Comparison of ENCODE assay signal across 31 mouse cellular contexts in genomic region chr11:44770989-44771564, GRCm38 (mm10).
DNase-seq lines count a peak whose midpoint lies in the region; ATAC-seq lines count a peak whose summit lies in the region.
"Had no signal": no experiment of that assay in that cellular context is flagged by ENCODE, and none has a peak within 500 bp of the region (broad histone marks: within the 10 kb centered on the region; RNA-seq: fewer than 3 reads in every experiment).

No protein-coding gene starts in this region.

- 39% methylated on average over 11 of the region's 11 CpGs for WGBS in heart, embryonic 12.5 days
- WGBS in hindbrain, embryonic 13.5 days: 85% methylated on average over 11 of the region's 11 CpGs
- WGBS in hindbrain, embryonic 14.5 days: 83% methylated on average over 11 of the region's 11 CpGs
- WGBS in neural tube, embryonic 13.5 days: 72% methylated on average over 11 of the region's 11 CpGs
- 79% methylated on average over 11 of the region's 11 CpGs for WGBS in neural tube, embryonic 15.5 days

- H3K4me1 ChIP-seq in heart, embryonic 12.5 days (replicated peaks): peaks cover 11% of the 10 kb centered on the region
- peaks cover 47% of the 10 kb centered on the region for H3K4me1 ChIP-seq in hindbrain, embryonic 13.5 days (replicated peaks)
- H3K4me1 ChIP-seq in hindbrain, embryonic 14.5 days (replicated peaks; ENCODE audit: control insufficient read depth, insufficient read depth, low read length): peaks cover 29% of the 10 kb centered on the region
- H3K4me1 ChIP-seq in neural tube, embryonic 13.5 days (replicated peaks): peaks cover 63% of the 10 kb centered on the region
- peaks cover 30% of the 10 kb centered on the region for H3K4me1 ChIP-seq in neural tube, embryonic 15.5 days
- H3K4me1 ChIP-seq: embryonic facial prominence, embryonic 13.5 days; intestine, embryonic 15.5 days had no signal

- no peak for ATAC-seq in heart, embryonic 12.5 days (ENCODE audit: insufficient number of reproducible peaks, low FRiP score)
- ATAC-seq in hindbrain, embryonic 13.5 days (ENCODE audit: low FRiP score): no peak
- ATAC-seq in hindbrain, embryonic 14.5 days (ENCODE audit: low FRiP score): no peak
- ATAC-seq in neural tube, embryonic 13.5 days (ENCODE audit: low read depth): no peak
- ATAC-seq in neural tube, embryonic 15.5 days (ENCODE audit: low FRiP score): no peak
- ATAC-seq: forebrain, embryonic 16.5 days; hindbrain, postnatal 0 days; intestine, embryonic 15.5 days had no signal

- no peak overlapping the region for H3K4me3 ChIP-seq in heart, embryonic 12.5 days
- no peak overlapping the region for H3K4me3 ChIP-seq in hindbrain, embryonic 13.5 days
- no peak overlapping the region for H3K4me3 ChIP-seq in hindbrain, embryonic 14.5 days (replicated peaks; ENCODE audit: low read length)
- H3K4me3 ChIP-seq in neural tube, embryonic 13.5 days: no peak overlapping the region
- no peak overlapping the region for H3K4me3 ChIP-seq in neural tube, embryonic 15.5 days (replicated peaks)
- H3K4me3 ChIP-seq: embryonic facial prominence, embryonic 13.5 days; erythroblast, embryonic 14.5 days; gastrocnemius, adult 2 months; intestine, embryonic 15.5 days; layer of hippocampus, adult 2 months; limb, embryonic 15.5 days had no signal

- H3K27me3 ChIP-seq in heart, embryonic 12.5 days (replicated peaks): no peaks in the 10 kb centered on the region
- H3K27me3 ChIP-seq in hindbrain, embryonic 13.5 days: no peaks in the 10 kb centered on the region
- H3K27me3 ChIP-seq in hindbrain, embryonic 14.5 days (ENCODE audit: control insufficient read depth, insufficient read depth, low read length): no peaks in the 10 kb centered on the region
- no peaks in the 10 kb centered on the region for H3K27me3 ChIP-seq in neural tube, embryonic 13.5 days
- no peaks in the 10 kb centered on the region for H3K27me3 ChIP-seq in neural tube, embryonic 15.5 days (replicated peaks)
- H3K27me3 ChIP-seq: intestine, embryonic 15.5 days; limb, embryonic 15.5 days had no signal

- 0 out of 2 replicates have a peak overlapping the region, but pooled peaks have one; percentile 12 for H3K4me2 ChIP-seq in heart, embryonic 12.5 days
- H3K4me2 ChIP-seq in hindbrain, embryonic 13.5 days: no peak overlapping the region
- H3K4me2 ChIP-seq in hindbrain, embryonic 14.5 days (replicated peaks): no peak overlapping the region
- H3K4me2 ChIP-seq in neural tube, embryonic 13.5 days: no peak overlapping the region
- H3K4me2 ChIP-seq in neural tube, embryonic 15.5 days: no peak overlapping the region
- H3K4me2 ChIP-seq: embryonic facial prominence, embryonic 13.5 days; intestine, embryonic 15.5 days; limb, embryonic 15.5 days had no signal

- no peaks in the 10 kb centered on the region for H3K36me3 ChIP-seq in heart, embryonic 12.5 days
- H3K36me3 ChIP-seq in hindbrain, embryonic 13.5 days: no peaks in the 10 kb centered on the region
- no peaks in the 10 kb centered on the region for H3K36me3 ChIP-seq in hindbrain, embryonic 14.5 days (replicated peaks; ENCODE audit: control insufficient read depth, insufficient read depth)
- H3K36me3 ChIP-seq in neural tube, embryonic 13.5 days: no peaks in the 10 kb centered on the region
- no peaks in the 10 kb centered on the region for H3K36me3 ChIP-seq in neural tube, embryonic 15.5 days
- H3K36me3 ChIP-seq: embryonic facial prominence, embryonic 13.5 days; intestine, embryonic 15.5 days; limb, embryonic 15.5 days had no signal

- H3K9me3 ChIP-seq in heart, embryonic 12.5 days (replicated peaks): no peaks in the 10 kb centered on the region
- no peaks in the 10 kb centered on the region for H3K9me3 ChIP-seq in hindbrain, embryonic 13.5 days
- H3K9me3 ChIP-seq in hindbrain, embryonic 14.5 days (ENCODE audit: control insufficient read depth, low read length): no peaks in the 10 kb centered on the region
- H3K9me3 ChIP-seq in neural tube, embryonic 13.5 days: no peaks in the 10 kb centered on the region
- no peaks in the 10 kb centered on the region for H3K9me3 ChIP-seq in neural tube, embryonic 15.5 days (replicated peaks)
- H3K9me3 ChIP-seq: embryonic facial prominence, embryonic 13.5 days; intestine, embryonic 15.5 days; limb, embryonic 15.5 days had no signal

- H3K9ac ChIP-seq in heart, embryonic 12.5 days: no peak overlapping the region
- no peak overlapping the region for H3K9ac ChIP-seq in hindbrain, embryonic 13.5 days
- no peak overlapping the region for H3K9ac ChIP-seq in hindbrain, embryonic 14.5 days
- H3K9ac ChIP-seq in neural tube, embryonic 13.5 days: no peak overlapping the region
- H3K9ac ChIP-seq in neural tube, embryonic 15.5 days (replicated peaks): no peak overlapping the region
- H3K9ac ChIP-seq: embryonic facial prominence, embryonic 13.5 days; intestine, embryonic 15.5 days; limb, embryonic 15.5 days; liver, embryonic 14.5 days had no signal

- no peak for DNase-seq in heart, adult 8-10 months (ENCODE audit: low spot score)
- DNase-seq in hindbrain, embryonic 14.5 days (ENCODE audit: low spot score): no peak
- no peak for DNase-seq in layer of hippocampus, adult 9-11 months
- DNase-seq: adrenal gland, postnatal 25 days; B cell, adult 2 months; cerebellum, adult 11-12 months; cerebellum, adult 9-11 months; embryo, embryonic 11 days; gastrocnemius, adult 2 months; gastrocnemius, postnatal 36 days; heart, postnatal 4 days; kidney, adult 2 months; kidney, postnatal 36 days; lung, adult 2 months; lung, postnatal 10 days; right cerebral cortex, adult 18-20 months; spleen, adult 18-20 months; thymus, postnatal 25 days had no signal

- peak overlapping the region; percentile 12; the same call in 1 of the 2 replicates for H3K27ac ChIP-seq in heart, embryonic 12.5 days (ENCODE audit: poor library complexity, severe bottlenecking)
- H3K27ac ChIP-seq in hindbrain, embryonic 13.5 days: peak overlapping the region; percentile 55
- no peak overlapping the region for H3K27ac ChIP-seq in hindbrain, embryonic 14.5 days
- peak overlapping the region; percentile 2; the same call in 1 of the 2 replicates for H3K27ac ChIP-seq in neural tube, embryonic 13.5 days (replicated peaks)
- no peak overlapping the region for H3K27ac ChIP-seq in neural tube, embryonic 15.5 days (replicated peaks)
- H3K27ac ChIP-seq: embryonic facial prominence, embryonic 13.5 days; gastrocnemius, adult 2 months; hindbrain, postnatal 0 days; intestine, embryonic 15.5 days; layer of hippocampus, adult 2 months; limb, embryonic 15.5 days; liver, embryonic 14.5 days; macrophage had no signal

Comparison
In these comparisons a context has a peak if more than half of its experiments do, and no peak if none do; other contexts are left out.
1. H3K27ac ChIP-seq: peak in heart, embryonic 12.5 days (single experiment), hindbrain, embryonic 13.5 days (single experiment) and neural tube, embryonic 13.5 days (single experiment); none in hindbrain, embryonic 14.5 days (single experiment) and neural tube, embryonic 15.5 days (single experiment).